Mouse (Mus musculus) olfactory bulb, adult 2 months (tissue): ENCODE measurements around the gene 1700017B05Rik.

Source experiments
- CTCF ChIP-seq: fragments of 200-500 bp; IDR thresholded peaks from 2 replicates; pipeline ENCODE4 v1.5.1; 2012; ENCODE audit warnings: low read depth, mild to moderate bottlenecking, low read length, moderate library complexity; ENCODE audit not compliant: insufficient read depth
- POLR2A ChIP-seq: fragments of 200-500 bp; IDR thresholded peaks from 2 replicates; pipeline ENCODE4 v1.6.1; 2012; ENCODE audit warnings: mild to moderate bottlenecking, low read depth, low read length, moderate library complexity; ENCODE audit not compliant: insufficient read depth

- TF ChIP-seq POLR2A (no peak), CTCF (no peak)
These were observed 32.1 kb downstream of the 1700017B05Rik start for GRCm38 (mm10) chr9:57230146-57230783.
